27 mouse cellular contexts compared by ENCODE assay signal in genomic region chr12:31437791-31438190, GRCm38 (mm10). TPM values are rescaled to one million over a fixed set of nuclear protein-coding genes. Genes with fewer than 3 reads are reported as not detected.
DNase-seq lines count a peak whose midpoint lies in the region; ATAC-seq and TF ChIP-seq lines count a peak whose summit lies in the region.
"Had no signal": no experiment of that assay in that cellular context is flagged by ENCODE, and none has a peak within 500 bp of the region (broad histone marks: within the 10 kb centered on the region; RNA-seq: fewer than 3 reads in every experiment).

No protein-coding gene starts in this region.

- no peak overlapping the region for H3K9ac ChIP-seq in lung, embryonic 16.5 days (ENCODE audit: low read length)
- H3K9ac ChIP-seq in intestine, embryonic 16.5 days (ENCODE audit: low read depth, low read length) = no peak overlapping the region
- no peak overlapping the region for H3K9ac ChIP-seq in stomach, postnatal 0 days (ENCODE audit: low read length)
- H3K9ac ChIP-seq in kidney, embryonic 16.5 days (replicated peaks; ENCODE audit: low read length) = no peak overlapping the region
- H3K9ac ChIP-seq: forebrain, postnatal 0 days; hindbrain, embryonic 13.5 days had no signal

- no peak for TF ChIP-seq EP300 in stomach, postnatal 0 days (optimal IDR thresholded peaks at IDR 0.05)

- no peak for ATAC-seq in lung, embryonic 16.5 days (ENCODE audit: low read depth)
- peak; percentile 92 for ATAC-seq in intestine, embryonic 16.5 days
- ATAC-seq in stomach, postnatal 0 days (ENCODE audit: low FRiP score, low TSS enrichment) = peak; percentile 87
- no peak for ATAC-seq in erythroblast, adult 5-6 weeks (replicated peaks; ENCODE audit: low FRiP score, poor library complexity, severe bottlenecking)
- ATAC-seq in kidney, embryonic 16.5 days (ENCODE audit: low FRiP score, low TSS enrichment) = no peak
- ATAC-seq: activated CD4-positive, CD25-positive, alpha-beta regulatory T cell, adult 4 months; forebrain, embryonic 14.5 days; forebrain, postnatal 0 days; hindbrain, embryonic 16.5 days had no signal

- H3K4me1 ChIP-seq in lung, embryonic 16.5 days (replicated peaks; ENCODE audit: control insufficient read depth, insufficient read depth, low read length) = no peaks in the 10 kb centered on the region
- H3K4me1 ChIP-seq in intestine, embryonic 16.5 days (ENCODE audit: control insufficient read depth, insufficient read depth, low read length) = no peaks in the 10 kb centered on the region
- no peaks in the 10 kb centered on the region; the same call in 1 of the 2 replicates for H3K4me1 ChIP-seq in small intestine, adult 2 months (ENCODE audit: control insufficient read depth, insufficient read depth, insufficient read length, low read length)
- H3K4me1 ChIP-seq in stomach, postnatal 0 days (replicated peaks; ENCODE audit: control insufficient read depth, insufficient read depth) = no peaks in the 10 kb centered on the region
- no peaks in the 10 kb centered on the region for H3K4me1 ChIP-seq in kidney, embryonic 16.5 days (ENCODE audit: insufficient read depth, low read length)
- H3K4me1 ChIP-seq: hindbrain, embryonic 10.5 days; hindbrain, embryonic 13.5 days had no signal

- H3K4me3 ChIP-seq in lung, embryonic 16.5 days (ENCODE audit: low read length) = no peak overlapping the region
- 0 out of 2 replicates have a peak overlapping the region, but pooled peaks have one; percentile 9 for H3K4me3 ChIP-seq in intestine, embryonic 16.5 days (ENCODE audit: low read length)
- peak overlapping the region; percentile 12; the same call in 1 of the 2 replicates for H3K4me3 ChIP-seq in small intestine, adult 2 months (ENCODE audit: low read depth, low read length)
- no peak overlapping the region for H3K4me3 ChIP-seq in stomach, postnatal 0 days (ENCODE audit: low read depth, low read length)
- H3K4me3 ChIP-seq in kidney, embryonic 16.5 days (ENCODE audit: low read length) = no peak overlapping the region
- H3K4me3 ChIP-seq: gastrocnemius, adult 2 months; heart, embryonic 10.5 days; hindbrain, embryonic 10.5 days; hindbrain, embryonic 13.5 days had no signal

- no peak for TF ChIP-seq POLR2A in small intestine, adult 2 months (IDR thresholded peaks at IDR 0.05; ENCODE audit: low read depth, low read length)

- no peaks in the 10 kb centered on the region for H3K9me3 ChIP-seq in lung, embryonic 16.5 days (ENCODE audit: control insufficient read depth, low read length)
- no peaks in the 10 kb centered on the region for H3K9me3 ChIP-seq in intestine, embryonic 16.5 days (ENCODE audit: control insufficient read depth, low read length)
- H3K9me3 ChIP-seq in stomach, postnatal 0 days (ENCODE audit: control insufficient read depth, low read length) = no peaks in the 10 kb centered on the region
- H3K9me3 ChIP-seq in kidney, embryonic 16.5 days (ENCODE audit: low read length) = no peaks in the 10 kb centered on the region
- H3K9me3 ChIP-seq: heart, embryonic 10.5 days; hindbrain, embryonic 10.5 days; hindbrain, embryonic 13.5 days had no signal

- H3K4me2 ChIP-seq in lung, embryonic 16.5 days (ENCODE audit: low read depth, low read length) = 0 out of 2 replicates have a peak overlapping the region, but pooled peaks have one; percentile 7
- peak overlapping the region; percentile 11 for H3K4me2 ChIP-seq in intestine, embryonic 16.5 days (ENCODE audit: low read depth, low read length)
- no peak overlapping the region for H3K4me2 ChIP-seq in stomach, postnatal 0 days (replicated peaks; ENCODE audit: low read depth)
- no peak overlapping the region for H3K4me2 ChIP-seq in kidney, embryonic 16.5 days (replicated peaks; ENCODE audit: low read depth, low read length)
- H3K4me2 ChIP-seq: hindbrain, embryonic 13.5 days had no signal

- H3K27me3 ChIP-seq in lung, embryonic 16.5 days (ENCODE audit: control insufficient read depth, insufficient read depth, low read depth, low read length) = no peaks in the 10 kb centered on the region
- H3K27me3 ChIP-seq in intestine, embryonic 16.5 days (replicated peaks; ENCODE audit: control insufficient read depth, insufficient read depth, low read length) = no peaks in the 10 kb centered on the region
- no peaks in the 10 kb centered on the region for H3K27me3 ChIP-seq in small intestine, adult 2 months (ENCODE audit: control insufficient read depth, insufficient read depth, low read length)
- no peaks in the 10 kb centered on the region for H3K27me3 ChIP-seq in stomach, postnatal 0 days (ENCODE audit: control insufficient read depth, insufficient read depth, low read length)
- H3K27me3 ChIP-seq in kidney, embryonic 16.5 days (ENCODE audit: insufficient read depth, low read length) = no peaks in the 10 kb centered on the region

- no peaks in the 10 kb centered on the region for H3K36me3 ChIP-seq in lung, embryonic 16.5 days (ENCODE audit: control insufficient read depth, insufficient read depth, low read length)
- no peaks in the 10 kb centered on the region for H3K36me3 ChIP-seq in intestine, embryonic 16.5 days (ENCODE audit: control insufficient read depth, insufficient read depth, low read length)
- H3K36me3 ChIP-seq in small intestine, adult 2 months (ENCODE audit: control insufficient read depth, insufficient read depth, low read length) = no peaks in the 10 kb centered on the region
- H3K36me3 ChIP-seq in stomach, postnatal 0 days (ENCODE audit: control insufficient read depth, insufficient read depth, low read length) = no peaks in the 10 kb centered on the region
- H3K36me3 ChIP-seq in kidney, embryonic 16.5 days (ENCODE audit: insufficient read depth, low read length) = no peaks in the 10 kb centered on the region
- H3K36me3 ChIP-seq: heart, embryonic 10.5 days; hindbrain, embryonic 10.5 days; hindbrain, embryonic 13.5 days had no signal

- no peak for TF ChIP-seq CTCF in small intestine, adult 2 months (IDR thresholded peaks at IDR 0.05; ENCODE audit: extremely low read depth, insufficient read length, insufficient replicate concordance, low read depth, low read length)
- no peak for TF ChIP-seq CTCF in stomach, postnatal 0 days (IDR thresholded peaks at IDR 0.05; ENCODE audit: low read depth)

- no peak overlapping the region for H3K27ac ChIP-seq in lung, embryonic 16.5 days (ENCODE audit: low read length)
- H3K27ac ChIP-seq in intestine, embryonic 16.5 days (ENCODE audit: low read length) = peak overlapping the region; percentile 91
- peak overlapping the region; percentile 83 for H3K27ac ChIP-seq in small intestine, adult 2 months (ENCODE audit: insufficient read depth, low read depth, low read length)
- H3K27ac ChIP-seq in stomach, postnatal 0 days (replicated peaks) = no peak overlapping the region
- no peak overlapping the region for H3K27ac ChIP-seq in kidney, embryonic 16.5 days (ENCODE audit: low read length)
- H3K27ac ChIP-seq: gastrocnemius, adult 2 months; heart, embryonic 10.5 days; hindbrain, embryonic 10.5 days; hindbrain, embryonic 13.5 days had no signal

- DNase-seq in lung, postnatal 4 days = no peak
- DNase-seq in stomach, postnatal 0 days (ENCODE audit: low spot score) = no peak
- no peak for DNase-seq in gastrocnemius, postnatal 25 days
- DNase-seq: adrenal gland, adult 8-10 months; adrenal gland, postnatal 25 days; cerebellum, adult 11-12 months; cerebellum, adult 9-10 months; cerebellum, postnatal 14 days; forebrain, postnatal 0 days; gastrocnemius, adult 2 months; gastrocnemius, postnatal 14 days; heart, adult 18-20 months; heart, postnatal 36 days had no signal

- 44% methylated on average over 6 of the region's 6 CpGs for WGBS in lung, embryonic 16.5 days
- 32% methylated on average over 6 of the region's 6 CpGs for WGBS in intestine, embryonic 16.5 days
- WGBS in small intestine, adult 2 months = 32% methylated on average over 6 of the region's 6 CpGs
- 61% methylated on average over 6 of the region's 6 CpGs for WGBS in stomach, postnatal 0 days
- WGBS in kidney, embryonic 16.5 days = 79% methylated on average over 6 of the region's 6 CpGs

RNA-seq across cellular contexts. Expression of gene Slc26a3, which starts 47.1 kb away (rescaled TPM):
- polyA plus RNA-seq in lung, embryonic 16.5 days (2015; fragmentation: Nextera tagmentation; extraction: Ambion mirVana) = 0.13 TPM in 1 of 2 replicates, not detected in the other
- 26.7 and 30.0 TPM in 2 replicates for polyA plus RNA-seq in intestine, embryonic 16.5 days (2015; fragmentation: Nextera tagmentation; extraction: Ambion mirVana)
- 18.9 and 20.6 TPM in 2 replicates for polyA plus RNA-seq in small intestine, adult 2 months (2012; rRNA removed)
- polyA plus RNA-seq in stomach, postnatal 0 days (2015; fragmentation: Nextera tagmentation; extraction: Ambion mirVana) = 0.40 and 0.42 TPM in 2 replicates
- total RNA-seq in erythroblast, adult 5-6 weeks (2015; ENCODE audit: low replicate concordance) = not detected in 2 replicates
- total RNA-seq in erythroblast, adult 5-6 weeks (2017; ENCODE audit: low replicate concordance) = 0.34 TPM in 1 of 2 replicates, not detected in the other
- 0.07 and 0.08 TPM in 2 replicates for polyA plus RNA-seq in kidney, embryonic 16.5 days (2015; fragmentation: Nextera tagmentation; extraction: Ambion mirVana)
- not detected for total RNA-seq in gastrocnemius, postnatal 25 days (2021)
- total RNA-seq: ES-E14; forebrain, postnatal 0 days; gastrocnemius, adult 2 months; gastrocnemius, postnatal 14 days had no signal
- polyA plus RNA-seq: embryonic facial prominence, embryonic 11.5 days; forebrain, embryonic 11.5 days; forebrain, postnatal 0 days; hindbrain, embryonic 13.5 days had no signal

Comparison
In these comparisons a context has a peak if more than half of its experiments do, and no peak if none do; other contexts are left out.
1. ATAC-seq: peak in intestine, embryonic 16.5 days (single experiment) and stomach, postnatal 0 days (single experiment); none in lung, embryonic 16.5 days (single experiment), erythroblast, adult 5-6 weeks (single experiment) and kidney, embryonic 16.5 days (single experiment).
2. H3K27ac ChIP-seq: peak in intestine, embryonic 16.5 days (single experiment) and small intestine, adult 2 months (single experiment); none in lung, embryonic 16.5 days (single experiment), stomach, postnatal 0 days (single experiment) and kidney, embryonic 16.5 days (single experiment).
3. H3K4me2 ChIP-seq: peak in lung, embryonic 16.5 days (single experiment) and intestine, embryonic 16.5 days (single experiment); none in stomach, postnatal 0 days (single experiment) and kidney, embryonic 16.5 days (single experiment).
4. H3K4me3 ChIP-seq: peak in intestine, embryonic 16.5 days (single experiment) and small intestine, adult 2 months (single experiment); none in lung, embryonic 16.5 days (single experiment), stomach, postnatal 0 days (single experiment) and kidney, embryonic 16.5 days (single experiment).
5. RNA of gene Slc26a3, which starts 47.1 kb away (polyA plus RNA-seq): 26.7 to 30.0 TPM in intestine, embryonic 16.5 days and 18.9 to 20.6 TPM in small intestine, adult 2 months; 0.40 to 0.42 TPM in stomach, postnatal 0 days, 0.13 TPM in lung, embryonic 16.5 days and 0.07 to 0.08 TPM in kidney, embryonic 16.5 days; every median in the first group is over 10 times any median in the second.